Mouse (Mus musculus) neural tube, embryonic 14.5 days (tissue): ENCODE results near the gene Tnpo1. TPM values are rescaled to one million over a fixed set of nuclear protein-coding genes. Genes with fewer than 3 reads are reported as not detected.

Experiments
- ATAC-seq: fragments of 200-750 bp; cut with Nextera tagmentation; 2 replicates; pipeline ENCODE4 v1.8.0; 2017; ENCODE audit warnings: low read depth, mild to moderate bottlenecking, moderate TSS enrichment, moderate library complexity
- H3K27ac ChIP-seq: fragments of 300-500 bp; sonication (generic); 2 replicates; pipeline ENCODE4 v1.5.1; 2014; ENCODE audit warnings: low read depth, mild to moderate bottlenecking, control low read depth, low read length, moderate library complexity, mixed read lengths
- H3K27me3 ChIP-seq: fragments of 300-500 bp; sonication (generic); 2 replicates; pipeline ENCODE4 v1.6.1; 2014; ENCODE audit warnings: low read length; ENCODE audit not compliant: control insufficient read depth, insufficient read depth
- H3K36me3 ChIP-seq: fragments of 300-500 bp; sonication (generic); 2 replicates; pipeline ENCODE4 v1.6.1; 2014; ENCODE audit warnings: low read length, mixed read lengths; ENCODE audit not compliant: control insufficient read depth, insufficient read depth
- H3K4me1 ChIP-seq: fragments of 300-500 bp; sonication (generic); 2 replicates; pipeline ENCODE4 v1.6.1; 2014; ENCODE audit warnings: low read length; ENCODE audit not compliant: control insufficient read depth, insufficient read depth
- H3K4me2 ChIP-seq: fragments of 300-500 bp; sonication (generic); 2 replicates; pipeline ENCODE4 v1.6.1; 2014; ENCODE audit warnings: mild to moderate bottlenecking, low read depth, low read length, control low read depth
- H3K4me3 ChIP-seq: fragments of 300-500 bp; sonication (generic); 2 replicates; pipeline ENCODE4 v1.5.1; 2014; ENCODE audit warnings: low read depth, low read length, control low read depth, mixed read lengths
- H3K9ac ChIP-seq: fragments of 300-500 bp; sonication (generic); replicated peaks from 2 replicates; pipeline ENCODE4 v1.6.1; 2014; ENCODE audit warnings: low read depth, mild to moderate bottlenecking, control low read depth, low read length, mixed read lengths
- H3K9me3 ChIP-seq: fragments of 300-500 bp; sonication (generic); 2 replicates; pipeline ENCODE4 v1.6.1; 2016; ENCODE audit warnings: low read length; ENCODE audit not compliant: control insufficient read depth
- WGBS: fragments of 180-500 bp; shearing (Covaris S2); extraction: QIAGEN DNeasy Blood & Tissue Kit; methylation state at CpG from one replicate; pipeline ENCODE4 v1.1.7; 2014; 5-methylcytosine and 5-hydroxymethylcytosine counted together
- polyA plus RNA-seq: library from polyadenylated mRNA; unstranded; fragments of >200 nt; fragmentation: Nextera tagmentation; extraction: Ambion mirVana; gene quantifications from 2 replicates; pipeline ENCODE4 v1.2.1, GENCODE M21; 2014

Gene Tnpo1
- polyA plus RNA-seq, 1 experiment from 2014 or later: 63.9 TPM

GRCm38 (mm10) chr13:98815147-98815785 is 110.9 kb downstream of the Tnpo1 start, which contains the start of gene Fcho2:
Fcho2 (minus strand) TSS chr13:98815449.
- Histone ChIP-seq H3K9ac (peak within 1 kb of the TSS; percentile 87), H3K27me3 (no peaks in the 10 kb centered on the region), H3K4me2 (peak within 1 kb of the TSS; percentile 57), H3K4me1 (no peaks in the 10 kb centered on the region), H3K27ac (peak within 1 kb of the TSS; percentile 90), H3K9me3 (no peaks in the 10 kb centered on the region), H3K36me3 (no peaks in the 10 kb centered on the region), H3K4me3 (peak within 1 kb of the TSS; percentile 89)
- under 1% methylated on average over 48 of the region's 61 CpGs for WGBS
- ATAC-seq: peak; percentile 97

- H3K27ac ChIP-seq: peak overlapping the region; percentile 90
- peak overlapping the region; percentile 89 for H3K4me3 ChIP-seq
- H3K9ac ChIP-seq: peak overlapping the region; percentile 87
- WGBS: under 1% methylated on average over 65 of the region's 81 CpGs
- no peaks in the 10 kb centered on the region for H3K27me3 ChIP-seq
- no peaks in the 10 kb centered on the region for H3K36me3 ChIP-seq
- no peaks in the 10 kb centered on the region for H3K9me3 ChIP-seq
- no peaks in the 10 kb centered on the region for H3K4me1 ChIP-seq
- peak overlapping the region; percentile 57 for H3K4me2 ChIP-seq
- ATAC-seq: peak; percentile 68
Observed at GRCm38 (mm10) chr13:98814275-98815040, 111.7 kb downstream of the Tnpo1 start.

GRCm38 (mm10) chr13:98813596-98814274 is 112.4 kb downstream of the Tnpo1 start:
- peak overlapping the region; percentile 87 for H3K9ac ChIP-seq
- ATAC-seq: no peak
- 0 out of 2 replicates have a peak overlapping the region, but pooled peaks have one; percentile 90 for H3K27ac ChIP-seq
- no peaks in the 10 kb centered on the region for H3K4me1 ChIP-seq
- H3K4me3 ChIP-seq: peak overlapping the region; percentile 89
- no peaks in the 10 kb centered on the region for H3K27me3 ChIP-seq
- H3K36me3 ChIP-seq: no peaks in the 10 kb centered on the region
- H3K9me3 ChIP-seq: no peaks in the 10 kb centered on the region
- H3K4me2 ChIP-seq: peak overlapping the region; percentile 57
- WGBS: 25% methylated on average over 12 of the region's 12 CpGs

- no peak for ATAC-seq
- whole genome bisulfite sequencing: 67% methylated on average over 2 of the region's 2 CpGs
- peak overlapping the region; percentile 57 for H3K4me2 ChIP-seq
- no peak overlapping the region for H3K9ac ChIP-seq
- no peaks in the 10 kb centered on the region for H3K9me3 ChIP-seq
- H3K27me3 ChIP-seq: no peaks in the 10 kb centered on the region
- H3K4me1 ChIP-seq: no peaks in the 10 kb centered on the region
- H3K27ac ChIP-seq: no peak overlapping the region
- H3K36me3 ChIP-seq: no peaks in the 10 kb centered on the region
- H3K4me3 ChIP-seq: no peak overlapping the region
Observed at GRCm38 (mm10) chr13:98813167-98813566, 113.0 kb downstream of the Tnpo1 start.

GRCm38 (mm10) chr13:98812285-98812684 is 113.9 kb downstream of the Tnpo1 start:
- no peak overlapping the region for H3K27ac ChIP-seq
- no peak overlapping the region for H3K4me3 ChIP-seq
- no peaks in the 10 kb centered on the region for H3K9me3 ChIP-seq
- no peak overlapping the region for H3K9ac ChIP-seq
- no peak for ATAC-seq
- 0 out of 2 replicates have a peak overlapping the region, but pooled peaks have one; percentile 6 for H3K4me2 ChIP-seq
- WGBS: 63% methylated on average over 4 of the region's 4 CpGs
- H3K4me1 ChIP-seq: no peaks in the 10 kb centered on the region
- no peaks in the 10 kb centered on the region for H3K27me3 ChIP-seq
- no peaks in the 10 kb centered on the region for H3K36me3 ChIP-seq

- Histone ChIP-seq H3K27ac (no peak overlapping the region), H3K4me3 (no peak overlapping the region), H3K9me3 (no peaks in the 10 kb centered on the region), H3K27me3 (no peaks in the 10 kb centered on the region), H3K9ac (no peak overlapping the region), H3K36me3 (0 out of 2 replicates have a peak, but pooled peaks cover under 1% of the 10 kb centered on the region), H3K4me2 (no peak overlapping the region), H3K4me1 (no peaks in the 10 kb centered on the region)
- no peak for ATAC-seq
- 80% methylated on average over 6 of the region's 6 CpGs for WGBS
Observed at GRCm38 (mm10) chr13:98810143-98810542, 116.0 kb downstream of the Tnpo1 start.

- Histone ChIP-seq H3K4me1 (no peaks in the 10 kb centered on the region), H3K27ac (no peak overlapping the region), H3K9ac (no peak overlapping the region), H3K36me3 (0 out of 2 replicates have a peak, but pooled peaks cover 5% of the 10 kb centered on the region), H3K4me2 (no peak overlapping the region), H3K27me3 (no peaks in the 10 kb centered on the region), H3K4me3 (no peak overlapping the region), H3K9me3 (no peaks in the 10 kb centered on the region)
- 98% methylated on average over 1 of the region's 1 CpGs for WGBS
- ATAC-seq: no peak
Observed at GRCm38 (mm10) chr13:98809087-98809486, 117.1 kb downstream of the Tnpo1 start.

GRCm38 (mm10) chr13:98804480-98804879 is 121.7 kb downstream of the Tnpo1 start:
- 0 out of 2 replicates have a peak, but pooled peaks cover 5% of the 10 kb centered on the region for H3K36me3 ChIP-seq
- H3K27ac ChIP-seq: no peak overlapping the region
- no peak for ATAC-seq
- H3K4me2 ChIP-seq: no peak overlapping the region
- 89% methylated on average over 1 of the region's 1 CpGs for WGBS
- H3K27me3 ChIP-seq: no peaks in the 10 kb centered on the region
- H3K4me3 ChIP-seq: no peak overlapping the region
- H3K9ac ChIP-seq: no peak overlapping the region
- H3K9me3 ChIP-seq: no peaks in the 10 kb centered on the region
- H3K4me1 ChIP-seq: no peaks in the 10 kb centered on the region
